Mouse (Mus musculus) hematopoietic stem cell, adult 5-6 weeks (primary cell): Measurements from ENCODE around the gene Bst2. TPM values are rescaled to one million over a fixed set of nuclear protein-coding genes. Genes with fewer than 3 reads are reported as not detected.
"Not testable (repeated sequence)": the region's sequence is repeated elsewhere in the genome, so short reads cannot be mapped to it uniquely, and the experiment has no call there.

ENCODE experiments used
- ATAC-seq, 2 experiments: fragments of 125-278 bp in 1 of 2; replicated peaks in 1 of 2; 2 replicates each; pipeline ENCODE4 v1.8.0; 2016 to 2017; ENCODE audit warnings: inconsistent platforms in 2 of 2, mild to moderate bottlenecking in 2 of 2, moderate number of reproducible peaks in 2 of 2, low read depth in 1 of 2, moderate TSS enrichment in 1 of 2; ENCODE audit not compliant: low FRiP score in 2 of 2, poor library complexity in 2 of 2, severe bottlenecking in 2 of 2, insufficient read depth in 1 of 2, low TSS enrichment in 1 of 2
- total RNA-seq: library from RNA; stranded (forward); fragments of 172-1452, 232-1000 nt; gene quantifications from 2 replicates; pipeline ENCODE4 v1.2.3, GENCODE M21; 2017

The Bst2 gene
- total RNA-seq, 1 experiment from 2014 or later = 65.1 TPM

- ATAC-seq = not testable (repeated sequence)
These were observed 6.4 kb downstream of the Bst2 start for GRCm38 (mm10) chr8:71530735-71531467.

- peak; percentile 86 to 88 for ATAC-seq
These were observed 8.7 kb downstream of the Bst2 start for GRCm38 (mm10) chr8:71528362-71529073.

GRCm38 (mm10) chr8:71527162-71527870 lies 9.9 kb downstream of the Bst2 start:
- no peak for ATAC-seq

GRCm38 (mm10) chr8:71526272-71526671 lies 11.0 kb downstream of the Bst2 start:
- no peak for ATAC-seq

GRCm38 (mm10) chr8:71525226-71526050 lies 11.8 kb downstream of the Bst2 start, which contains the start of gene Ccdc194:
Gene Ccdc194 (minus strand): TSS chr8:71525711.
- no peak for ATAC-seq

- peak; percentile 94 to 95 for ATAC-seq
These were observed 15.6 kb downstream of the Bst2 start for GRCm38 (mm10) chr8:71521634-71522033.

- ATAC-seq = peak; percentile 47 to 51; a peak in 1 of 4 replicates
These were observed 18.0 kb downstream of the Bst2 start for GRCm38 (mm10) chr8:71519037-71519825.

GRCm38 (mm10) chr8:71516786-71517185 lies 20.5 kb downstream of the Bst2 start:
- no peak for ATAC-seq

- ATAC-seq = no peak
These were observed 22.2 kb downstream of the Bst2 start for GRCm38 (mm10) chr8:71515043-71515442.

- ATAC-seq = no peak
These were observed 24.1 kb downstream of the Bst2 start for GRCm38 (mm10) chr8:71513018-71513754.

- peak; percentile 60 to 70; a peak in 3 of 4 replicates for ATAC-seq
These were observed 25.6 kb downstream of the Bst2 start, which contains the start of gene Plvap for GRCm38 (mm10) chr8:71511644-71512043. Gene Plvap (minus strand): TSS chr8:71511752.

GRCm38 (mm10) chr8:71509316-71509715 lies 27.9 kb downstream of the Bst2 start:
- no peak for ATAC-seq

GRCm38 (mm10) chr8:71507589-71508104 lies 29.6 kb downstream of the Bst2 start:
- ATAC-seq = 0 out of 4 replicates have a peak, but pooled peaks of 1 of the 2 experiments have one; percentile 12

GRCm38 (mm10) chr8:71505979-71506378 lies 31.3 kb downstream of the Bst2 start:
- ATAC-seq = no peak

GRCm38 (mm10) chr8:71505326-71505725 lies 31.9 kb downstream of the Bst2 start:
- ATAC-seq = no peak

GRCm38 (mm10) chr8:71504349-71504748 lies 32.9 kb downstream of the Bst2 start:
- no peak for ATAC-seq
